Mouse (Mus musculus): ENCODE data around the gene Hivep3. TPM values are rescaled to one million over a fixed set of nuclear protein-coding genes. Genes with fewer than 3 reads are reported as not detected.

Hivep3 gene
- polyA plus RNA-seq, 1 experiment = 1.7 TPM

GRCm38 (mm10) chr4:120164316-120164715 is 430.7 kb downstream of the Hivep3 start:
- H3K4me1 ChIP-seq (ENCODE audit: control insufficient read depth, insufficient read depth, low read length) = peaks cover 6% of the 10 kb centered on the region; the same call in 1 of the 2 replicates
- no peak overlapping the region for H3K4me3 ChIP-seq (ENCODE audit: control insufficient read depth, low read depth, low read length)
- H3K27me3 ChIP-seq (ENCODE audit: control insufficient read depth, insufficient read depth, low read length) = no peaks in the 10 kb centered on the region
- no peaks in the 10 kb centered on the region for H3K36me3 ChIP-seq (ENCODE audit: control insufficient read depth, insufficient read depth, low read length)
- no peak overlapping the region for H3K27ac ChIP-seq (ENCODE audit: control insufficient read depth, insufficient read depth, low read depth, low read length)
- no peak for TF ChIP-seq POLR2A (IDR thresholded peaks at IDR 0.05; ENCODE audit: control insufficient read depth, low read depth, low read length)
- no peak for TF ChIP-seq CTCF (IDR thresholded peaks at IDR 0.05; ENCODE audit: control insufficient read depth, insufficient read depth, insufficient replicate concordance, low read depth, low read length)

- H3K27ac ChIP-seq (ENCODE audit: control insufficient read depth, insufficient read depth, low read depth, low read length) = no peak overlapping the region
- no peaks in the 10 kb centered on the region for H3K27me3 ChIP-seq (ENCODE audit: control insufficient read depth, insufficient read depth, low read length)
- no peaks in the 10 kb centered on the region for H3K4me1 ChIP-seq (ENCODE audit: control insufficient read depth, insufficient read depth, low read length)
- no peak overlapping the region for H3K4me3 ChIP-seq (ENCODE audit: control insufficient read depth, low read depth, low read length)
- no peaks in the 10 kb centered on the region for H3K36me3 ChIP-seq (ENCODE audit: control insufficient read depth, insufficient read depth, low read length)
- TF ChIP-seq CTCF (IDR thresholded peaks at IDR 0.05; ENCODE audit: control insufficient read depth, insufficient read depth, insufficient replicate concordance, low read depth, low read length) = no peak
- no peak for TF ChIP-seq POLR2A (IDR thresholded peaks at IDR 0.05; ENCODE audit: control insufficient read depth, low read depth, low read length)
These were observed 434.2 kb downstream of the Hivep3 start for GRCm38 (mm10) chr4:120167778-120168177.

DNA sequence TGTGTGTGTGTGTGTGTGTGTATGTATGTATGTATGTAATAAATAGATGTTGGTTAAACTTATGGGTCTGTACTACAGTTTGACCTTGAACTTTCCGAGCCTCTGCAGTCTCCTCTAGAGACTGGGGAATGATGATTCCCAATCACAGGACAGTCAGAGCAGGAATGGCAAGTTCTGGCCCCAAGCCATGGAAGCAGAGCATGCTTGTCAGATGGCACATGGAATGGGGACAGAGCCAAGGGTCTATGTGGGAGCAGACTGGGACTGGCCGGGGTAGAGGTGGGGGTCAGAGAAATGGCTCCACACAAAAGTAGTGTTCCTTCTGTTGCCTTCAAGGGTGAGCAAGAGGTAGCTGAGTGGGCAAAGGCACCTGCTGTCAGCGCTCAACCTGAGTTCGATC is 434.8 kb downstream of the Hivep3 start:
- Histone ChIP-seq H3K27me3 (ENCODE audit: control insufficient read depth, insufficient read depth, low read length) (no peaks in the 10 kb centered on the region), H3K4me1 (ENCODE audit: control insufficient read depth, insufficient read depth, low read length) (no peaks in the 10 kb centered on the region), H3K27ac (ENCODE audit: control insufficient read depth, insufficient read depth, low read depth, low read length) (no peak overlapping the region), H3K36me3 (ENCODE audit: control insufficient read depth, insufficient read depth, low read length) (no peaks in the 10 kb centered on the region), H3K4me3 (ENCODE audit: control insufficient read depth, low read depth, low read length) (no peak overlapping the region)
- TF ChIP-seq POLR2A (IDR thresholded peaks at IDR 0.05; ENCODE audit: control insufficient read depth, low read depth, low read length) = no peak
- no peak for TF ChIP-seq CTCF (IDR thresholded peaks at IDR 0.05; ENCODE audit: control insufficient read depth, insufficient read depth, insufficient replicate concordance, low read depth, low read length)

GRCm38 (mm10) chr4:120170387-120170936 is 436.9 kb downstream of the Hivep3 start:
- Histone ChIP-seq H3K27me3 (ENCODE audit: control insufficient read depth, insufficient read depth, low read length) (no peaks in the 10 kb centered on the region), H3K36me3 (ENCODE audit: control insufficient read depth, insufficient read depth, low read length) (no peaks in the 10 kb centered on the region), H3K4me3 (ENCODE audit: control insufficient read depth, low read depth, low read length) (peak overlapping the region; percentile 38), H3K4me1 (ENCODE audit: control insufficient read depth, insufficient read depth, low read length) (no peaks in the 10 kb centered on the region), H3K27ac (ENCODE audit: control insufficient read depth, insufficient read depth, low read depth, low read length) (no peak overlapping the region)
- TF ChIP-seq CTCF (IDR thresholded peaks at IDR 0.05; ENCODE audit: control insufficient read depth, insufficient read depth, insufficient replicate concordance, low read depth, low read length) (no peak), POLR2A (IDR thresholded peaks at IDR 0.05; ENCODE audit: control insufficient read depth, low read depth, low read length) (no peak)

- H3K4me3 ChIP-seq (ENCODE audit: control insufficient read depth, low read depth, low read length) = peak overlapping the region; percentile 9; the same call in 1 of the 2 replicates
- H3K4me1 ChIP-seq (ENCODE audit: control insufficient read depth, insufficient read depth, low read length) = no peaks in the 10 kb centered on the region
- TF ChIP-seq POLR2A (IDR thresholded peaks at IDR 0.05; ENCODE audit: control insufficient read depth, low read depth, low read length) (no peak), CTCF (IDR thresholded peaks at IDR 0.05; ENCODE audit: control insufficient read depth, insufficient read depth, insufficient replicate concordance, low read depth, low read length) (no peak)
- no peak overlapping the region for H3K27ac ChIP-seq (ENCODE audit: control insufficient read depth, insufficient read depth, low read depth, low read length)
- no peaks in the 10 kb centered on the region for H3K27me3 ChIP-seq (ENCODE audit: control insufficient read depth, insufficient read depth, low read length)
- H3K36me3 ChIP-seq (ENCODE audit: control insufficient read depth, insufficient read depth, low read length) = no peaks in the 10 kb centered on the region
These were observed 438.6 kb downstream of the Hivep3 start for GRCm38 (mm10) chr4:120172050-120172684.

- no peak overlapping the region for H3K27ac ChIP-seq (ENCODE audit: control insufficient read depth, insufficient read depth, low read depth, low read length)
- H3K36me3 ChIP-seq (ENCODE audit: control insufficient read depth, insufficient read depth, low read length) = no peaks in the 10 kb centered on the region
- no peaks in the 10 kb centered on the region for H3K4me1 ChIP-seq (ENCODE audit: control insufficient read depth, insufficient read depth, low read length)
- no peak overlapping the region for H3K4me3 ChIP-seq (ENCODE audit: control insufficient read depth, low read depth, low read length)
- no peaks in the 10 kb centered on the region for H3K27me3 ChIP-seq (ENCODE audit: control insufficient read depth, insufficient read depth, low read length)
- TF ChIP-seq CTCF (IDR thresholded peaks at IDR 0.05; ENCODE audit: control insufficient read depth, insufficient read depth, insufficient replicate concordance, low read depth, low read length) (no peak), POLR2A (IDR thresholded peaks at IDR 0.05; ENCODE audit: control insufficient read depth, low read depth, low read length) (no peak)
These were observed 445.5 kb downstream of the Hivep3 start for GRCm38 (mm10) chr4:120179123-120179522.

DNA sequence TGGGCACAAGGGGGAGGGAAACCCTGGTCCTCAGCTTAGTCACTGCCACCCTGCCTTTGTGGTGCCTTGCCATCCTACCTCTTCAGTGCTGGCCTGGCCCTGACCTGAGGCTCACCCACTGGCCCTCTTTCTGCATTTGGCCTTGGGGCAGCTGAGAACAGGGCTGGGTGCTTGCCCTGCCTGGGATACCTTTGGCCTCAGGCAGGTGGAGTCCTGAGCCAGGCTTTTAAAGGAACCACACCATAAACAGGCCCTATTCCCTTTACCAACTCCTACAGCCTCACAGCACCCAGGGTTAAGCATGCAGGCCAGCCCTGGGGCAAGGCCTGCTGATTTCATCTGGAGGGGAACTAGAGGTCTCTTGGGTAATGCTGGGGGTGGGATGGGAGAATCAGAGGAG is 447.0 kb downstream of the Hivep3 start:
- Histone ChIP-seq H3K27ac (ENCODE audit: control insufficient read depth, insufficient read depth, low read depth, low read length) (no peak overlapping the region), H3K36me3 (ENCODE audit: control insufficient read depth, insufficient read depth, low read length) (no peaks in the 10 kb centered on the region), H3K27me3 (ENCODE audit: control insufficient read depth, insufficient read depth, low read length) (no peaks in the 10 kb centered on the region), H3K4me3 (ENCODE audit: control insufficient read depth, low read depth, low read length) (no peak overlapping the region), H3K4me1 (ENCODE audit: control insufficient read depth, insufficient read depth, low read length) (no peaks in the 10 kb centered on the region)
- TF ChIP-seq CTCF (IDR thresholded peaks at IDR 0.05; ENCODE audit: control insufficient read depth, insufficient read depth, insufficient replicate concordance, low read depth, low read length) (no peak), POLR2A (IDR thresholded peaks at IDR 0.05; ENCODE audit: control insufficient read depth, low read depth, low read length) (no peak)
